Mouse (Mus musculus) forebrain, postnatal 0 days (tissue): Measurements from ENCODE around the gene Mcat. TPM values are rescaled to one million over a fixed set of nuclear protein-coding genes. Genes with fewer than 3 reads are reported as not detected.

Source experiments
- ATAC-seq: fragments of 200-750 bp; cut with Nextera tagmentation; 2 replicates; pipeline ENCODE4 v1.8.0; 2017; ENCODE audit warnings: mild to moderate bottlenecking, moderate library complexity
- DNase-seq: peaks from one replicate; pipeline ENCODE4 v3.0.0-alpha.2; 2015
- H3K27ac ChIP-seq: fragments of 300-500 bp; sonication (generic); 2 replicates; pipeline ENCODE4 v1.5.1; 2014; ENCODE audit warnings: low read depth, mild to moderate bottlenecking, antibody characterized with exemption, low read length, moderate library complexity, mixed read lengths
- H3K27me3 ChIP-seq: fragments of 300-500 bp; sonication (generic); 2 replicates; pipeline ENCODE4 v1.6.1; 2014; ENCODE audit warnings: mild to moderate bottlenecking, low read length, mixed read lengths; ENCODE audit not compliant: insufficient read depth
- H3K36me3 ChIP-seq: fragments of 300-500 bp; sonication (generic); 2 replicates; pipeline ENCODE4 v1.6.1; 2014; ENCODE audit warnings: mild to moderate bottlenecking, moderate library complexity; ENCODE audit not compliant: insufficient read depth
- H3K4me1 ChIP-seq: fragments of 300-500 bp; sonication (generic); 2 replicates; pipeline ENCODE4 v1.6.1; 2014; ENCODE audit warnings: antibody characterized with exemption; ENCODE audit not compliant: insufficient read depth
- H3K4me2 ChIP-seq: fragments of 300-500 bp; sonication (generic); 2 replicates; pipeline ENCODE4 v1.6.1; 2014; ENCODE audit warnings: low read depth, mild to moderate bottlenecking, moderate library complexity
- H3K4me3 ChIP-seq: fragments of 300-500 bp; sonication (generic); 2 replicates; pipeline ENCODE4 v1.5.1; 2014; ENCODE audit warnings: low read depth, low read length, mixed read lengths
- H3K9ac ChIP-seq: fragments of 300-500 bp; sonication (generic); 2 replicates; pipeline ENCODE4 v1.6.1; 2014; ENCODE audit warnings: mild to moderate bottlenecking
- H3K9me3 ChIP-seq: fragments of 300-500 bp; sonication (generic); 2 replicates; pipeline ENCODE4 v1.6.1; 2016; ENCODE audit warnings: low read length
- CTCF ChIP-seq: sonication (generic); IDR thresholded peaks from 2 replicates; pipeline ENCODE4 v1.5.1; 2016; ENCODE audit warnings: antibody characterized with exemption, control low read depth, low read depth
- WGBS: fragments of 180-500 bp; shearing (Covaris S2); extraction: QIAGEN DNeasy Blood & Tissue Kit; methylation state at CpG from one replicate; pipeline ENCODE4 v1.1.7; 2014; 5-methylcytosine and 5-hydroxymethylcytosine counted together
- polyA plus RNA-seq: library from polyadenylated mRNA; unstranded; fragments of >200 nt; fragmentation: Nextera tagmentation; extraction: Ambion mirVana; gene quantifications from 2 replicates; pipeline ENCODE4 v1.2.1, GENCODE M21; 2015
- total RNA-seq: library from RNA; depleted of rRNA; stranded (reverse); fragments of >200 nt; gene quantifications from 2 replicates; pipeline ENCODE4 v1.2.3, GENCODE M21; 2014

Mcat gene
- total and polyA plus RNA-seq, 2 experiments from 2014 or later: 40.9 to 50.3 TPM

DNA sequence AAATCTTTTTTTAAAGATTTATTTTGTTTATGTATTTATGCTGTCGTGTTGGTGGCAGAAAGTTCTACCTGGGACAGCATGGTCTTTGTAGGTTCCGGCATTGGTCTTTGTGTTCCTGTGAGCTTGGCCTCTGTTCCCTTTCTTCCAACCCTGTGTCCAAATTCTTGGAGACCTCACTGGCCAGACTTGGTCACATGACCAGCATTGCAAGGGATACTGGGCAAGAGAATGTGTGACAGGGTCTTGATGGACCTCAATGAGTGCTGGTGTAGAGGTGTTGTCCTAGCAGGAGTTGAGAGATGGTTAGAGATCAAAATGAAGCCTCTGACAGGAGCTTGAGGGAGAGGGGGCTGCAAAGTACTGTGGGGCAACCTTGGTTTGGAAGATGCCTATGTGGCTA, 24.7 kb downstream of the Mcat start:
- no peak for DNase-seq
- no peak overlapping the region for H3K4me3 ChIP-seq
- no peaks in the 10 kb centered on the region for H3K9me3 ChIP-seq
- H3K4me1 ChIP-seq: no peaks in the 10 kb centered on the region
- no peak for ATAC-seq
- no peak overlapping the region for H3K27ac ChIP-seq
- no peak for TF ChIP-seq CTCF
- no peak overlapping the region for H3K4me2 ChIP-seq
- H3K36me3 ChIP-seq: no peaks in the 10 kb centered on the region
- no peak overlapping the region for H3K9ac ChIP-seq
- H3K27me3 ChIP-seq: no peaks in the 10 kb centered on the region
- WGBS: 92% methylated on average over 2 of the region's 2 CpGs

- TF ChIP-seq CTCF: no peak
- no peaks in the 10 kb centered on the region for H3K4me1 ChIP-seq
- H3K4me2 ChIP-seq: no peak overlapping the region
- DNase-seq (no peak), ATAC-seq (no peak)
- no peak overlapping the region for H3K27ac ChIP-seq
- no peaks in the 10 kb centered on the region for H3K27me3 ChIP-seq
- WGBS: 89% methylated on average over 6 of the region's 6 CpGs
- H3K9me3 ChIP-seq: no peaks in the 10 kb centered on the region
- H3K4me3 ChIP-seq: no peak overlapping the region
- no peaks in the 10 kb centered on the region for H3K36me3 ChIP-seq
- H3K9ac ChIP-seq: no peak overlapping the region
Observed at GRCm38 (mm10) chr15:83535890-83536231, 27.7 kb downstream of the Mcat start.

DNA sequence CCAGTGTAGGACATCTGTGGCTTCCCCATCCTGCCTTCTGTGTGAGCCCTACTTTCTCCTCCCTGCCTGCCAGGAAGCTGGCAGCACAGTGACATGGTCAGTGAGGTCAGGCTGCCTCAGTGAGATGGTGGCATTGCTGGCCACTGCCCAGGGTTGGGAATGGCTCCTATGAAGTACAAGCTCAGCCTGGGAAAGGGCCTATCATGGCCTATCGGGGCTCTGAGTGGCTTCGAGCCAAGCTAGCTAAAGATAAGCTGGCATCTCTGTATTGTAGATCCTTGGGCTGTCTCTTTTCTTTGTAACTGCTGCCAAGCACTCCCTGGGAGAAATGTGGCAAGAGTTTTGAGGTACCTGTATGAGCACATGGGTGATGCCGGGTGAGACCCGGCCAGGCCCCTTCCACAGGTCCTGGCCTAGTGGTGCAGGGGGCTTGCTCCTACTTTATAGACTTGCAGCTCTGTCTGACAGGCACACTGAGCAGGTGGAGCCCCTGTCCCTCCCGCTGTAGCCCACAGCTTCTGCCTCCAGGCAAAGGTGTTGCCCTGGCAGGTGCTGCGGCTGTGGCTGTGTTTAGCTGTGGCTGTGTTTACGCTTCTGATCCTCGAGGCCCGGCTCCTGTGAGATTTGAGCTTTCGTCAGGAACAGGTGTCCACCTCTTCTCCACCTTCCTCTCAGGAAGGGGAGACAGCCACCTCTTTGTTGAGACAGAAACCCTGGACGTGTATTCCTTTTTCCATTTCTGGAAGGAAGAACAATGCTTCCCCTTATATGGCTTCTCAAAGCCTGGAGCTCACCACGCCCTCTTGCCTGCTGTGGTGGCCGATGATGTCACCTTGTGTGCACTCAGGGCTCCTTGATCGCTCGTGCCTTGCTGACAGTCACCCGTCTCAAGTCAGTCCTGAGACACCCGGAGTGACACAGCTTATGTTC, 28.4 kb downstream of the Mcat start:
- no peak overlapping the region for H3K27ac ChIP-seq
- no peak for ATAC-seq
- no peaks in the 10 kb centered on the region for H3K4me1 ChIP-seq
- no peak overlapping the region for H3K9ac ChIP-seq
- no peak for TF ChIP-seq CTCF
- WGBS: 74% methylated on average over 17 of the region's 17 CpGs
- no peaks in the 10 kb centered on the region for H3K27me3 ChIP-seq
- no peak for DNase-seq
- H3K36me3 ChIP-seq: no peaks in the 10 kb centered on the region
- no peak overlapping the region for H3K4me3 ChIP-seq
- no peaks in the 10 kb centered on the region for H3K9me3 ChIP-seq
- H3K4me2 ChIP-seq: no peak overlapping the region

DNA sequence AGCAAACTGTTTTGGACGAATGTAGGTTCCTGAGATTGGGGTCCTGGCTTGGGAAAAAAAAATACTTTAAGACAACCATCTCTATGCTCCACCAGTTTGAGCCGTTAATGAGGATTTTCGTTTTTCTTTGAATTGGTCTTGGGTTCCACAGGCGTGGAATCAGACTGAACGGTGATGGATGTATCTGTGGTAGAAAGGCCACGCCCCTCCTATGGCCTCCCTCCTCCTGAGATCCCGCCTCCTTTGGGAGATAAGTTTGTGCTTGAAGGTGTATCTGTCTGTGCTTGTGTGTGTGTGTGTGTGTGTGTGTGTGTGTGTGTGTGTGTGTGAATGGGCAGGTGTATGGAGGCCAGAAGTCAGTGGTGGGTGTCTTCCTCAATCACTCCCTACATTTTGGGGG, 31.0 kb downstream of the Mcat start:
- Histone ChIP-seq H3K4me3 (no peak overlapping the region), H3K27ac (no peak overlapping the region), H3K36me3 (no peaks in the 10 kb centered on the region), H3K4me1 (no peaks in the 10 kb centered on the region), H3K9me3 (no peaks in the 10 kb centered on the region), H3K9ac (no peak overlapping the region), H3K4me2 (no peak overlapping the region), H3K27me3 (peaks cover 6% of the 10 kb centered on the region; the same call in 1 of the 2 replicates)
- 84% methylated on average over 7 of the region's 7 CpGs for WGBS
- DNase-seq: no peak
- no peak for TF ChIP-seq CTCF
- ATAC-seq: no peak

DNA sequence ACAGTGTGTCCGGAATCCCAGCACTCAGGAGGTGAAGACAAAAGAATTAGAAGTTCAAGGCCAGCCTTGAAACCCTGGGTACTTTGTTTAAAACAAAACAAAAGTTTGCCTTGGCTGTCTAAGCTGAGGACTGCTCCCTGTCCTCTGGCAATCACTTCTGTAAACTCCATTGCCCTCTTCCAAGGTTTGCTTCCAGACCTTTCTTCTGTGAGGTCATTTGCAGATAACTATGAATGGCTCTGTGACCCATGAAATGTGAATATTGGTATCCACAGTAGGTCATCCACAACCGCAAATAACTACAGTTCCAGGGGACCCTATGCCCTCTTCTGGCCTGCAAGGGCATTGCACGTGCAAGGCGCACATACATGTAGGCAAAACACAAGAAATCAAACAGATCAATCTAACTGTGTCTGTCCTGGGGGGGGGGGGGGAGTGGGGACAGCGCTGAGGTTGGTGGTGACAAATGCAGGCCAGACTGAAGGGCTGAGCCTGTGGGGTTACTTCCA, 31.6 kb downstream of the Mcat start:
- Histone ChIP-seq H3K9me3 (no peaks in the 10 kb centered on the region), H3K27me3 (peaks cover 12% of the 10 kb centered on the region; the same call in 1 of the 2 replicates), H3K9ac (no peak overlapping the region), H3K36me3 (no peaks in the 10 kb centered on the region), H3K4me1 (no peaks in the 10 kb centered on the region), H3K4me3 (no peak overlapping the region), H3K27ac (no peak overlapping the region), H3K4me2 (no peak overlapping the region)
- DNase-seq (no peak), ATAC-seq (no peak)
- TF ChIP-seq CTCF: peak; percentile 30
- 89% methylated on average over 5 of the region's 5 CpGs for WGBS

DNA sequence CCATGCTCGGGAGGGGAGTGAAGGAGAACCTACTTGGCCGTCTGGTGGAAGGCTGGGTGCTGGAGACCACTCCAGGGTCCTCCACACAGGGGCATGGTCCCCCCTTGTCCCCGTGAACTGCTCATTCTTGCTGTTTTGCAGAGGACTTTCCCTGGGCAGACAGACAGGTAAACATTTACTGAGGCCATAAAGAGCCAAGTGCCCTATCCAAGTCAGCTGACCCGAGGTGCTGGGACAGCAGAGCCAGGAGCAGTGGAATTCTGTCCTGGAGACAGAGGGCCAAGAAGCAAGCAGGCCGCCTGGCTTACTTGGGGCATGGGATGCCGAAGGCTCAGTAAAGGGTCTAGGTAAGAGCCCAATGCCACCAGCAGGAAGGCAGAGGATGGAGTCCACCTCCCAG, 32.9 kb downstream of the Mcat start:
- WGBS: 81% methylated on average over 6 of the region's 6 CpGs
- H3K4me1 ChIP-seq: peaks cover 4% of the 10 kb centered on the region; the same call in 1 of the 2 replicates
- no peak overlapping the region for H3K4me2 ChIP-seq
- DNase-seq: no peak
- ATAC-seq: no peak
- H3K27ac ChIP-seq: no peak overlapping the region
- H3K9me3 ChIP-seq: no peaks in the 10 kb centered on the region
- H3K36me3 ChIP-seq: no peaks in the 10 kb centered on the region
- H3K27me3 ChIP-seq: peaks cover 25% of the 10 kb centered on the region
- TF ChIP-seq CTCF: no peak
- H3K4me3 ChIP-seq: no peak overlapping the region
- no peak overlapping the region for H3K9ac ChIP-seq

- Histone ChIP-seq H3K27me3 (peaks cover 29% of the 10 kb centered on the region), H3K9me3 (no peaks in the 10 kb centered on the region), H3K4me1 (peaks cover 4% of the 10 kb centered on the region; the same call in 1 of the 2 replicates), H3K27ac (no peak overlapping the region), H3K4me3 (no peak overlapping the region), H3K4me2 (no peak overlapping the region), H3K9ac (no peak overlapping the region), H3K36me3 (no peaks in the 10 kb centered on the region)
- DNase-seq (no peak), ATAC-seq (no peak)
- WGBS: 78% methylated on average over 9 of the region's 9 CpGs
- TF ChIP-seq CTCF: no peak
Observed at GRCm38 (mm10) chr15:83530233-83530632, 33.4 kb downstream of the Mcat start.
